Mouse (Mus musculus) CH12.LX (cell line): ENCODE measurements around the gene Fgfr2. TPM values are rescaled to one million over a fixed set of nuclear protein-coding genes. Genes with fewer than 3 reads are reported as not detected.

Experiments
- DNase-seq: peaks from one replicate; pipeline ENCODE4 v3.0.0-alpha.2; 2013; ENCODE audit errors: extremely low read depth
- H3K27ac ChIP-seq: 2 replicates; pipeline ENCODE4 v1.5.1; 2012; ENCODE audit warnings: low read depth, mild to moderate bottlenecking, control low read depth, moderate library complexity; ENCODE audit not compliant: insufficient read depth
- H3K27me3 ChIP-seq: replicated peaks from 2 replicates; pipeline ENCODE3; 2012; ENCODE audit warnings: inconsistent platforms
- H3K36me3 ChIP-seq, 2 experiments: replicated peaks in 1 of 2; 2 replicates each; pipeline versions ENCODE3 to v1.6.1; 2012; ENCODE audit warnings: inconsistent platforms in 1 of 2, low read length in 1 of 2, mild to moderate bottlenecking in 1 of 2, mixed read lengths in 1 of 2, moderate library complexity in 1 of 2; ENCODE audit not compliant: control insufficient read depth in 1 of 2, insufficient read depth in 1 of 2
- H3K4me1 ChIP-seq, 2 experiments: 2 replicates each; pipeline ENCODE4 v1.6.1; 2012; ENCODE audit warnings: inconsistent platforms in 1 of 2, moderate library complexity in 1 of 2; ENCODE audit not compliant: insufficient read depth in 2 of 2, control insufficient read depth in 1 of 2
- H3K4me2 ChIP-seq: 2 replicates; pipeline ENCODE4 v1.6.1; 2012; ENCODE audit warnings: low read depth, mild to moderate bottlenecking, control low read depth; ENCODE audit not compliant: poor library complexity, insufficient read depth, severe bottlenecking
- H3K4me3 ChIP-seq, 3 experiments: fragments of 150-350 bp in 1 of 3; sonication (generic) in 1 of 3; replicated peaks in 1 of 3; 2 replicates each; pipeline versions ENCODE3 to v1.5.1; 2011 to 2012; ENCODE audit warnings: low read depth in 2 of 3, low read length in 2 of 3, mild to moderate bottlenecking in 2 of 3, moderate library complexity in 2 of 3, control low read depth in 1 of 3, improper control_type of control experiment in 1 of 3, inconsistent platforms in 1 of 3, mixed read lengths in 1 of 3; ENCODE audit not compliant: poor library complexity in 1 of 3
- H3K79me2 ChIP-seq: replicated peaks from 2 replicates; pipeline ENCODE4 v1.6.1; 2012; ENCODE audit warnings: mild to moderate bottlenecking, moderate library complexity; ENCODE audit not compliant: control insufficient read depth, poor library complexity, insufficient read depth, severe bottlenecking; ENCODE audit errors: extremely low read depth
- H3K9ac ChIP-seq: 2 replicates; pipeline ENCODE4 v1.6.1; 2012; ENCODE audit warnings: low read depth, mild to moderate bottlenecking, control low read depth, moderate library complexity; ENCODE audit not compliant: insufficient read depth
- H3K9me3 ChIP-seq: replicated peaks from 2 replicates; pipeline ENCODE3; 2012; ENCODE audit warnings: low read length, inconsistent platforms, mixed read lengths
- BHLHE40 ChIP-seq: IDR thresholded peaks from 2 replicates; pipeline ENCODE4 v1.6.1; 2011; ENCODE audit warnings: mild to moderate bottlenecking, low read depth, low read length, improper control_type of control experiment
- CHD1 ChIP-seq: IDR thresholded peaks from 2 replicates; pipeline ENCODE4 v1.6.1; 2012; ENCODE audit warnings: low read depth, low read length, improper control_type of control experiment, inconsistent platforms
- HCFC1 ChIP-seq: IDR thresholded peaks from 2 replicates; pipeline ENCODE4 v1.6.1; 2012; ENCODE audit warnings: low read depth, mild to moderate bottlenecking, inconsistent platforms, low read length, improper control_type of control experiment
- JUND ChIP-seq: conservative IDR thresholded peaks from 2 replicates; pipeline ENCODE4 v1.6.1; 2011; ENCODE audit warnings: low read depth, low read length, improper control_type of control experiment
- NRF1 ChIP-seq: IDR thresholded peaks from 2 replicates; pipeline ENCODE4 v1.6.1; 2014; ENCODE audit warnings: low read depth, mild to moderate bottlenecking, inconsistent platforms, low read length, improper control_type of control experiment, moderate library complexity
- POLR2A ChIP-seq: IDR thresholded peaks from 2 replicates; pipeline ENCODE4 v1.6.1; 2011; ENCODE audit warnings: low read depth, mild to moderate bottlenecking, improper control_type of control experiment, low read length
- POLR2AphosphoS2 ChIP-seq: IDR thresholded peaks from 2 replicates; pipeline ENCODE4 v1.6.1; 2011; ENCODE audit warnings: low read depth, low read length, improper control_type of control experiment
- UBTF ChIP-seq: IDR thresholded peaks from 2 replicates; pipeline ENCODE4 v1.6.1; 2012; ENCODE audit warnings: low read depth, mild to moderate bottlenecking, inconsistent platforms, low read length, improper control_type of control experiment, moderate library complexity
- USF1 ChIP-seq: IDR thresholded peaks from 2 replicates; pipeline ENCODE4 v1.6.1; 2014; ENCODE audit warnings: low read depth, mild to moderate bottlenecking, inconsistent platforms, low read length, improper control_type of control experiment
- ZKSCAN1 ChIP-seq: IDR thresholded peaks from 2 replicates; pipeline ENCODE4 v1.6.1; 2012; ENCODE audit warnings: low read depth, inconsistent platforms, low read length, improper control_type of control experiment, borderline replicate concordance
- ZMIZ1 ChIP-seq: IDR thresholded peaks from 2 replicates; pipeline ENCODE4 v1.6.1; 2012; ENCODE audit warnings: low read depth, mild to moderate bottlenecking, inconsistent platforms, low read length, improper control_type of control experiment
- dilution Hi-C: fragments of 300-500 bp; cut with MboI; formaldehyde crosslinking; loops from 2 replicates; pipeline ENCODE4 v1.14.3; 2020; ENCODE audit warnings: low sequenced_read_pairs; ENCODE audit not compliant: extremely low pct_unique_long_range_greater_than_20kb, extremely low pct_ligation_motif_present
- in situ Hi-C: fragments of 300-500 bp; cut with MboI; formaldehyde crosslinking; loops from 3 replicates; pipeline ENCODE4 v1.14.3; 2019; ENCODE audit warnings: low sequenced_read_pairs, low pct_ligation_motif_present, low pct_unique_long_range_greater_than_20kb, mixed read lengths
- polyA plus RNA-seq: library from polyadenylated mRNA; unstranded; fragments of >175 nt; gene quantifications from 2 replicates; pipeline ENCODE4 v1.2.1, GENCODE M21; 2012; ENCODE audit warnings: low read depth; ENCODE audit not compliant: insufficient read length
- total RNA-seq, 2 experiments: library from RNA; depleted of rRNA; stranded (reverse); fragments of 300-350 nt in 1 of 2; fragments of >200 nt in 1 of 2; gene quantifications; 2 replicates each; pipeline ENCODE4 v1.2.3; 2012 to 2014

Fgfr2 gene
- total and polyA plus RNA-seq, 3 experiments: not detected

- peaks cover 78% of the 10 kb centered on the region for H3K27me3 ChIP-seq
Observed at GRCm38 (mm10) chr7:130221661-130222387, 2901.3 kb downstream of the Fgfr2 start.

DNA sequence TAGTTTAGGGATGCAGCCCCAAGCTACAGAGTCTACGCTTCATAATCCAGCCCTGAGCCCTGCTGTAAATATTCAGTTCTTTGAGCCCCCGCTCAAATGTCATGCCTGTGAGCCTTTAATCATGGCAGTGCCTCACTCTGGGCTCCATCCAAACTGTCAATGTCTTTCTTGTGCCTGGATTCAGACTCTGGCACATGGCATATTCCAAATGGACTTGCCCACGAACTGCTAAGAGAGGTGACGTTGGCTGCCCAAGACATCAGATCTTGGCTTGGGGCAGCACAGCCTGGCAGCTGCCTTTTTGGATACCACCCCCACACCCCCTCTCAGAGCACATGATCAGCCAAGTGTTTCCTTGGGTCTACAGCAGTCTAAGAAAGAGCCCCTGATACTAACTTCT, 2902.5 kb downstream of the Fgfr2 start:
- H3K4me3 ChIP-seq: no peak overlapping the region
- H3K79me2 ChIP-seq: no peaks in the 10 kb centered on the region
- in situ Hi-C loops (no loop called here), dilution Hi-C loops (no loop called here)
- no peak overlapping the region for H3K4me2 ChIP-seq
- TF ChIP-seq NRF1: no peak
- TF ChIP-seq, all 38 proteins: peak for 0
- peaks cover 75% of the 10 kb centered on the region for H3K27me3 ChIP-seq
- H3K36me3 ChIP-seq: no peaks in the 10 kb centered on the region
- no peak overlapping the region for H3K27ac ChIP-seq
- H3K9me3 ChIP-seq: no peaks in the 10 kb centered on the region
- no peak overlapping the region for H3K9ac ChIP-seq
- DNase-seq: no peak
- H3K4me1 ChIP-seq: no peaks in the 10 kb centered on the region

More at GRCm38 (mm10) chr7:130221661-130222387, 2901.3 kb downstream of the Fgfr2 start:
- no peak for DNase-seq
- H3K9me3 ChIP-seq: no peaks in the 10 kb centered on the region
- dilution Hi-C loops (no loop called here), in situ Hi-C loops (no loop called here)
- no peaks in the 10 kb centered on the region for H3K36me3 ChIP-seq
- TF ChIP-seq ZKSCAN1 (no peak), UBTF (no peak), HCFC1 (no peak)
- no peak overlapping the region for H3K27ac ChIP-seq
- H3K79me2 ChIP-seq: no peaks in the 10 kb centered on the region
- H3K4me2 ChIP-seq: no peak overlapping the region
- H3K4me1 ChIP-seq: no peaks in the 10 kb centered on the region
- H3K4me3 ChIP-seq: no peak overlapping the region
- H3K9ac ChIP-seq: no peak overlapping the region

GRCm38 (mm10) chr7:130219844-130220243, 2903.3 kb downstream of the Fgfr2 start:
- peaks cover 76% of the 10 kb centered on the region for H3K27me3 ChIP-seq
- H3K36me3 ChIP-seq: no peaks in the 10 kb centered on the region
- TF ChIP-seq POLR2A: no peak
- TF ChIP-seq USF1: no peak
- no peak for TF ChIP-seq ZMIZ1
- no peak for TF ChIP-seq CHD1
- TF ChIP-seq JUND: no peak
- TF ChIP-seq BHLHE40: no peak
- no peak for TF ChIP-seq POLR2AphosphoS2
- TF ChIP-seq NRF1: no peak
- no peaks in the 10 kb centered on the region for H3K4me1 ChIP-seq
- H3K79me2 ChIP-seq: no peaks in the 10 kb centered on the region
- H3K9me3 ChIP-seq: no peaks in the 10 kb centered on the region
- no peak for DNase-seq
- no peak overlapping the region for H3K4me2 ChIP-seq
- in situ Hi-C loops: no loop called here
- no peak overlapping the region for H3K27ac ChIP-seq
- H3K9ac ChIP-seq: no peak overlapping the region
- dilution Hi-C loops: no loop called here
- no peak overlapping the region for H3K4me3 ChIP-seq
